Mouse (Mus musculus) heart, postnatal 36 days (tissue): ENCODE measurements around the gene Gapdhs. TPM values are rescaled to one million over a fixed set of nuclear protein-coding genes. Genes with fewer than 3 reads are reported as not detected.
"Not testable (repeated sequence)": the region's sequence is repeated elsewhere in the genome, so short reads cannot be mapped to it uniquely, and the experiment has no call there.

Source experiments
- DNase-seq, 2 experiments: peaks; one replicate each; pipeline ENCODE4 v3.0.0; 2021 to 2022
- intact Hi-C: fragments of 180-260 bp; cut with DNase I; formaldehyde crosslinking; loops from one replicate; pipeline ENCODE4 v1.15.1; 2025
- total RNA-seq, 2 experiments: library from RNA; stranded (reverse); gene quantifications; 2 replicates each; pipeline ENCODE4 v1.2.3; 2021

Gapdhs gene
- total RNA-seq, result not detected

- DNase-seq, intact Hi-C loops: not testable (repeated sequence)
Measured at GRCm38 (mm10) chr7:30743617-30744016, at the start of gene Gapdhs. Gene Gapdhs (minus strand): TSS chr7:30743681.

DNA sequence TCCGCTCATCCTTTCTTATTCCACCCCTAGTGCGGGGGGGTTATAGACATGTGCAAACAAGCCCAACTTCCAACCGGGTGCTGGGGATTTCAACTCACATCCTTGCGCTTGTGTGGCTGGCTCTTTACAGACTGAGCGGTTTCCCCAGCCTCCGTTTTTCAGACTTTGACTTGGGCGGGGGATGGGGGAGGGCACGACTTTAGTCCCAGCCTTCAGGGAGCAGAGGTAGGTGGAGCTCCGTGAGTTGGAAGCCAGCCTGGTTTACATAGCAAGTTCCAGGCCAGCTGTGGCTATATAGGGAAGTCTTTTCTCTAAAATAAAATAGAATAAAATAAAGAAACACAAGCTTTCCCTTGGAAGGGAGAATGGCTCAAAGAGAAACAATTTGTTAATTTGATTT is 48.4 kb upstream of the Gapdhs start:
- intact Hi-C loops, result no loop called here
- no peak for DNase-seq

DNA sequence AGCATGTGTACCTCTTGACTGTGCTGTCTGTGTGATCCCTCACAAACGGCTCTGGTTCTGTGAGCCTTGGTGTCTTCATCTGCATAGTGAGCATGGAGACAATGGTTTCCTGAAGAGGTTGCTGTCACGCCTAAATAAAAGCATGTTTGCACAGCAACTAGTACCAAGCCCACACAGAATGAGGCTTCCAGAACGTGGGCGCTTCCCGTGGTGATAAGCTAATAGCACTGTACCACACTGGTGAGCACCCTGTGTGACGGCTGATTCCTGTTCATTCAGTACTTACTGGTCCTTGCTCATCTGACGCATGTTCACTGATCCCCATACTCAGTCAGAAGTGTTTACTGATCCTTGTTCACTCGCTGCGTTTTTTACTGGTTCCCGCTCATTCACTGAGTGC is 46.7 kb upstream of the Gapdhs start:
- intact Hi-C loops, result no loop called here
- no peak for DNase-seq

GRCm38 (mm10) chr7:30787377-30788022 is 44.0 kb upstream of the Gapdhs start, which contains the start of gene Krtdap:
Gene Krtdap (plus strand): TSS chr7:30787896.
- DNase-seq, result no peak
- intact Hi-C loops, result no loop called here

DNA sequence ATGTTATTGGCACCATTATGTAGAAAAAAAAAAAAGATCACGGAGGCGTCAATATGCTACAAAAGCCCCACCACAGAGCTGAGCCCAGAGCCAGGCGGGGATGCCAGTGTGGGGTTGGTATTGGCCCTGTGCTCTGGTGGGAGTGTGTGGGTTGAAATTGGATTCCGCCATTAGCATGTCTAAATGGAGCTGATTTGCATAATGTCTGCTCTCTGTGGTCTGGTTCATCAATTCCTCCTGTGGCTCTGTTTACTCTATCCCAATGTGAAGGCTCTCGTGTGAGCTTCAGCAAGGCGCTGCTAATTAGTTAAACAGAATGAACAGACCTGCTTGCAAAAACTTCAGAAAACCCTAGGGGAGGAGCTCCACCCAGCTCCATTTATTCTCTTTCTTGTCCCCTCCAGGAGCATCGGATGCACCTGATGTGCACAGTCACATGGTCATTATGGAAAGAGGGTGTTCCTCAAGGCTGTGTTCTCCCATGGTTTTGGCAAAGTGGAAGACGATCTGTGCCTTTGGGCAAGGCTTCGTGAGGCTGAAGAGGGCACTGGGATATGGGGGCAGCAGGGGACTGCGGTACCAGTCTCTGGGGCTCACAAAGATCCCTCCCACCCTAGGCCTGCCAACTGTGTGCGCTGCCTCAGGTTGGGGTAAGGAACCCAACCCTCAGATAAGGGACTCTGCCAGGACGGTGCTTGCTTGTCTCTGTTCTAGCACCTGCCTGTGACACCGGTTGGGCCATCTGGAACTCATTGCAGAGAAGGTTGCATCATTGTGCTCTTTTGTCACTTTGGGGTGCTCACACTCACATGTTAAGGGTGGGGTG is 42.5 kb upstream of the Gapdhs start:
- no peak for DNase-seq
- intact Hi-C loops, result no loop called here

GRCm38 (mm10) chr7:30785154-30785553 is 41.7 kb upstream of the Gapdhs start:
- no peak for DNase-seq
- intact Hi-C loops, result no loop called here

DNA sequence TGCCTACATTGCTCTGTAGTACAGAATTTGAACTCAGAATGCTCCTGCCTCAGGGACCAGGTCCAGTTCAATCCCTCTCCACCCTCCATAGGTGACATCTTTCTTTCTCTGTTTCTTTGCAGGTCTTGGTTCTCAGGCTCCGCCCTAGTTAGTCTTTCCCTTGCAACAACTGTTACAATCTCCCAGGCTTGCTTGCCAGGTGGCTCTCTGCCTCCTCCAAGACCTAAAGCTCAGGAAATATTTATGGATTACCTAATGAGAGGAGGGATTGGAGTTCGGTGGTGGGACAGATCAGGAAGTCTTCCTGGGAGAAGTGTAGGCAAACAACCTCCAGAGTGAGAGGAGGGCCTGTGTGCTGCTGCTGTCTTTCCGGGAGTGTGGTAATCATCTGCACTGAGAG is 39.2 kb upstream of the Gapdhs start:
- intact Hi-C loops, result no loop called here
- no peak for DNase-seq

DNA sequence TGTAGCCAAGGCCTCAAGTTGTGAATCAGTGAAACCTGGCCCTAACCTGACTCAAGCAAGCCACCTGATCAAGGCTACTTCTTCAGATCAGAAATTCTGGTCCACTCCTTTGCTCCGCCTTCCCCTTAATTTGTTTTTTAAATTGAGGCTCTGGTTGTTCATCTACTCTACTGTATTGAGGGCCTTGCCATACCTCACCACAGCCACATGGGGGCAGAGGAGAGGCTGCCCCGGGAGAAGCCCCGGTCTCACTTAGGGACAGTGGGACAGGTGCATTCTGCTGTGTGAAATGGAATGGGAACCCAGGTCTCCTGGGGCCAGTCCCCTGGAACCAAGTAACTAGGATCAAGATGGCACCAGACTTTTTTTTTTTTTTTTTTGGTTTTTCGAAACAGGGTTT is 38.3 kb upstream of the Gapdhs start:
- no peak for DNase-seq
- intact Hi-C loops, result no loop called here

- intact Hi-C loops, result no loop called here
- DNase-seq, result no peak
Measured at GRCm38 (mm10) chr7:30777911-30778310, 34.4 kb upstream of the Gapdhs start.

DNA sequence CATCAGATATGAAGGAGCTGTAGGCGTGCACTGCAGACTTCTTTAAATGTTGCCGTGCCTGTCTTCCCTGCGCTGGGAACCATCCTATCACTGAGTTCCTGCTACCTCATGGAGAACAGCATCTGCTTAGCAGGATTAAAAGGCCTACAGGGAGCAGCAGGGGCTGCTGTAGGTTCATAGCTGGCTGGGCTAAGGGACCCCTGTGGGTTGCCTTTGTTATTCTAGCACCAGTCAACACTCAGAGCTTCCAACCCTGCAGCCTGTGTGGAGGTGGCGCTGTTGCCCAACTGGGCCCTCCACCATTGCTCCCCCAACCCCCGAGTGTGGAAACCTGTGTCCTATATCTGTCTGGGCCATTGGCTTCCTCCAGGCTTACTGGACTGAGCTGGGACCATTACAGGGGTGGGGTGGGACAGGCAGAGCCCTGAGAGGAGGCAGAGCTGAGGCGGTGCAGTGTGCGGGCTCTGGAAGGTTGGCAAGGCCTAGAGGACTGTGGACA is 33.6 kb upstream of the Gapdhs start:
- DNase-seq, result no peak
- intact Hi-C loops, result no loop called here

- no peak for DNase-seq
- intact Hi-C loops, result no loop called here
Measured at GRCm38 (mm10) chr7:30776104-30776503, 32.6 kb upstream of the Gapdhs start.

DNA sequence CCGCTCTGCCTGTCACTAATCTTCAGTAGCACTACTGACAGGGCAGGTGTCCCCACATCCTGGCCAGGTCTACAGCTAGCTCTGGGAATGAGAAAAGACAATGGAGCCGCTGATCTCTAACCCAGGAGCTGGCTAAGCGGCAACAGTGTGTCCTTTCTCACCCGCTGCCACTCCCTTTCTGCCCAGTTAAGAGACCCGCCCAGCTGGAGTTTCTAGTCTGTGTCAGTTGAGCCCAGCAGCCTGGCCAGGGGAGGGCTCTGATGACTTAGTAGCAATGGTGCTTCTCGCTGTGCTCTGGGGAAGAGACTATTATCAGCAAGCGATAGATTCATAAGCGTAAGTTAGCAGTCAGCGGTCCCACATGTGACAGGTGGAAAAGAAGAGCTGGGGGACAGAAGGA is 25.8 kb upstream of the Gapdhs start:
- DNase-seq, result no peak
- intact Hi-C loops, result no loop called here

- DNase-seq, result no peak
- intact Hi-C loops, result no loop called here
Measured at GRCm38 (mm10) chr7:30766408-30766807, 22.9 kb upstream of the Gapdhs start.

DNA sequence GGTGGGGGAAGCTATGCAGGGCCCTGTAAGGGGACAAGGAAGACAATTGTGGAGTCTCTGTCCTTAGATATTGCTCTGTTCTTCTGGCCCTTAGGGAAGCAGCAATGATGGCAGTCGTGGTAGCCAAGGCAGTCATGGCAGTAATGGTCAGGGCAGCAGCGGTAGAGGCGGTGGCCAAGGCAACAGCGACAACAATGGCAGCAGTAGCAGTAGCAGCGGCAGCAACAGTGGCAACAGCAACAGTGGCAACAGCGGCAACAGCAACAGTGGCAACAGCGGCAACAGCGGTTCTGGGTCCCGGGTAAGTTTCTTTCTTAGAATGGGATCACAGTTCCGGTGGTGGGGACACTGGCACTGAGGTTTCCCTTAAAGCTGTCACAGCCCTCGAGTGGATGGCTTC is 21.7 kb upstream of the Gapdhs start:
- intact Hi-C loops, result no loop called here
- DNase-seq, result no peak

GRCm38 (mm10) chr7:30763456-30763855 is 20.0 kb upstream of the Gapdhs start, which contains the start of gene Dmkn:
Gene Dmkn (plus strand): TSS chr7:30763756.
- intact Hi-C loops, result no loop called here
- no peak for DNase-seq

- intact Hi-C loops, result no loop called here
- no peak for DNase-seq
Measured at GRCm38 (mm10) chr7:30761769-30762352, 18.4 kb upstream of the Gapdhs start.

- DNase-seq, result peak in 1 of 2 experiments; percentile 18
Measured at GRCm38 (mm10) chr7:30758853-30759252, 15.4 kb upstream of the Gapdhs start.

GRCm38 (mm10) chr7:30757001-30757400 is 13.5 kb upstream of the Gapdhs start:
- no peak for DNase-seq
- intact Hi-C loops, result no loop called here

More at GRCm38 (mm10) chr7:30758853-30759252, 15.4 kb upstream of the Gapdhs start:
- intact Hi-C loops, result no loop called here

DNA sequence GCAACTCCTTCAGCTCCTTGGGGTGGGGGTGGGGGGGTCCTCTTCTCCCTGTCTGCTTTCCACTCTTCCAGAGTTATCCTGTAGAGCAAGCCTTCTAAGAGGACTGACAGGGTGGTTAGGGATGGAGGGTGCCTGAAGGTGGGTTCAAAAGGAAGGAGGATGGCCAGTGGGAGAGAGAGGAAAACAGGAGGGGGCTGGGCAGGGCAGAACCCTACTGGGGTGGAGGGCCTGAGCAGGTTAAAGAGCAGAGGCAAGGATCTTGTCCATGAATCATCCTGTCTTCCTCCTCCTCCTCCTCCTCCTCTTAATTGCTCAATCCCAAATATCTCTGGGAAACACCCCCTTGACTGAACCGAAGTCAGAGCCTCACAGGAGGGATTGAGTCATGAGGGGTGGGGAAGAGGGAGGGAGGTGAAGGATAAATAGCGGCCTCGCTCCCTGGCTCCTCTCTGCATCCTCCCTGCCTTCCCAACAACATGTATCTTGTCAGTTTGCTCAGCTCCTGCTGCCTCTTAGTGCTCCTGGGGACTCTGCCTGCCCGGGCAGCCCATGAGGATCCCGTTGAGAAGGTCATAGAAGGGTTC is 7.7 kb upstream of the Gapdhs start, which contains the start of gene Sbsn:
Sbsn (plus strand) TSS at position 386 of the 584 bp plus-strand sequence.
- DNase-seq, result no peak
- intact Hi-C loops, result no loop called here

DNA sequence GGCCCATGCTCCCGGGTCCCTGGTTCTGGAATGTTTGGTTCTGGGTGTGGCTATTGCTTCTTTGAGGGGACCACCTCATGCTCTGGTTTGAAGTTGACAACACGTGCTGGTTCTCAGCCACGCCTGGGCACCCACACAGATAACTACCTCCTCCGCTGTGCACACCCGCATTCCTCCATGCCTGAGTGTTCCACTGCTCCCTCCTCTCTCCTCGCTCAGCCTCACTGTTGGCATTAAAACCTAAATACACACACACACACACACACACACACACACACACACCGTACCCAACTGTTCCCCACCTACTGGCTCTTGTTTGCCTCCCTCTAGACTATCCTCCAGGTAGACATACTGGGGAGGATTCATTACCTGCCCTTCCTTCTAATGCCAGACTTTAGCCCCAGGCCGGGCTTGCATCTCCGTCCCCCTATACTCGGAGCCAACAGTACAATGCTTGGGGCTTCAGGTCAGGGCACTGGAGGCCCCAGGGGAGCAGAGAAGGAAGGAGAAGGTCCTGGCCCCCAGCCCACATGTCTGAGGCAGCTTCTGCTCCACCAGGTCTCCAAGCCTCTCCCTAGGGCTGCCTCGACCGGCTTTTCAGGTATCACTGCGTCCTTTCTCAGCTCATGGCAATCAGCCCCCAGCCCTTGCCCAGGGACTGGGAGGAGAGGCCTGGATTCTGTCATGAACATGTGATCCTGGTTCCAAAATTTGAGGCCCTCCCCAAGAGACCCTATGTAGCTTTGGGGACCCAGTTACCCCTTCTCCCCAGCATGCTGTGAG is 6.5 kb upstream of the Gapdhs start:
- DNase-seq, result no peak
- intact Hi-C loops, result no loop called here
